Mouse (Mus musculus) embryonic facial prominence, embryonic 11.5 days (tissue): ENCODE data around the gene Otud7a. TPM values are rescaled to one million over a fixed set of nuclear protein-coding genes. Genes with fewer than 3 reads are reported as not detected.

Source experiments
- ATAC-seq: fragments of 200-750 bp; cut with Nextera tagmentation; replicated peaks from 2 replicates; pipeline ENCODE4 v1.8.0; 2017; ENCODE audit warnings: low read depth; ENCODE audit not compliant: insufficient number of reproducible peaks, low FRiP score, low TSS enrichment
- DNase-seq: peaks from one replicate; pipeline ENCODE4 v3.0.0-alpha.2; 2015; ENCODE audit warnings: low spot score
- H3K27ac ChIP-seq: fragments of 300-500 bp; sonication (generic); replicated peaks from 2 replicates; pipeline ENCODE4 v1.5.1; 2014; ENCODE audit warnings: mild to moderate bottlenecking, low read depth, low read length, control low read depth
- H3K27me3 ChIP-seq: fragments of 300-500 bp; sonication (generic); 2 replicates; pipeline ENCODE4 v1.6.1; 2014; ENCODE audit warnings: mild to moderate bottlenecking, low read length, moderate library complexity, mixed read lengths; ENCODE audit not compliant: control insufficient read depth, insufficient read depth
- H3K36me3 ChIP-seq: fragments of 300-500 bp; sonication (generic); replicated peaks from 2 replicates; pipeline ENCODE4 v1.6.1; 2014; ENCODE audit warnings: low read depth, mild to moderate bottlenecking, low read length, moderate library complexity, mixed read lengths; ENCODE audit not compliant: control insufficient read depth, insufficient read depth
- H3K4me1 ChIP-seq: fragments of 300-500 bp; sonication (generic); 2 replicates; pipeline ENCODE4 v1.6.1; 2014; ENCODE audit warnings: low read length, mixed read lengths; ENCODE audit not compliant: control insufficient read depth, insufficient read depth
- H3K4me2 ChIP-seq: fragments of 300-500 bp; sonication (generic); 2 replicates; pipeline ENCODE4 v1.6.1; 2014; ENCODE audit warnings: low read depth, mild to moderate bottlenecking, control low read depth, low read length, moderate library complexity
- H3K4me3 ChIP-seq: fragments of 300-500 bp; sonication (generic); 2 replicates; pipeline ENCODE4 v1.5.1; 2014; ENCODE audit warnings: low read depth, low read length, control low read depth
- H3K9ac ChIP-seq: fragments of 300-500 bp; sonication (generic); replicated peaks from 2 replicates; pipeline ENCODE4 v1.6.1; 2014; ENCODE audit warnings: mild to moderate bottlenecking, control low read depth, low read length
- H3K9me3 ChIP-seq: fragments of 300-500 bp; sonication (generic); replicated peaks from 2 replicates; pipeline ENCODE4 v1.6.1; 2016; ENCODE audit warnings: mild to moderate bottlenecking, low read length, inconsistent platforms, mixed read lengths; ENCODE audit not compliant: control insufficient read depth
- WGBS: fragments of 180-500 bp; shearing (Covaris S2); extraction: QIAGEN DNeasy Blood & Tissue Kit; methylation state at CpG from one replicate; pipeline ENCODE4 v1.1.7; 2014; 5-methylcytosine and 5-hydroxymethylcytosine counted together
- polyA plus RNA-seq: library from polyadenylated mRNA; unstranded; fragments of >200 nt; fragmentation: Nextera tagmentation; extraction: Ambion mirVana; gene quantifications from 2 replicates; pipeline ENCODE4 v1.2.1, GENCODE M21; 2014

Otud7a gene
- polyA plus RNA-seq, 1 experiment from 2014 or later, result 0.90 TPM

- DNase-seq (no peak), ATAC-seq (no peak)
- H3K27me3 ChIP-seq, result peaks cover 61% of the 10 kb centered on the region
- H3K4me1 ChIP-seq, result no peaks in the 10 kb centered on the region
- no peaks in the 10 kb centered on the region for H3K36me3 ChIP-seq
- no peak overlapping the region for H3K27ac ChIP-seq
- 23% methylated on average over 5 of the region's 5 CpGs for WGBS
- no peaks in the 10 kb centered on the region for H3K9me3 ChIP-seq
- H3K9ac ChIP-seq, result no peak overlapping the region
- H3K4me3 ChIP-seq, result no peak overlapping the region
- H3K4me2 ChIP-seq, result no peak overlapping the region
These were observed 315.1 kb downstream of the Otud7a start for GRCm38 (mm10) chr7:63759606-63760005.

- DNase-seq, result no peak
- WGBS, result 83% methylated on average over 3 of the region's 3 CpGs
- Histone ChIP-seq H3K4me1 (no peaks in the 10 kb centered on the region), H3K4me2 (no peak overlapping the region), H3K27me3 (peaks cover 35% of the 10 kb centered on the region), H3K27ac (no peak overlapping the region), H3K4me3 (no peak overlapping the region), H3K9ac (no peak overlapping the region), H3K9me3 (no peaks in the 10 kb centered on the region), H3K36me3 (no peaks in the 10 kb centered on the region)
- no peak for ATAC-seq
These were observed 318.0 kb downstream of the Otud7a start for GRCm38 (mm10) chr7:63762529-63762928.

- no peak overlapping the region for H3K9ac ChIP-seq
These were observed 324.0 kb downstream of the Otud7a start for GRCm38 (mm10) chr7:63768398-63769029.

GRCm38 (mm10) chr7:63773268-63773667 lies 328.7 kb downstream of the Otud7a start:
- Histone ChIP-seq H3K4me1 (no peaks in the 10 kb centered on the region), H3K9me3 (no peaks in the 10 kb centered on the region), H3K36me3 (no peaks in the 10 kb centered on the region), H3K27me3 (no peaks in the 10 kb centered on the region), H3K27ac (no peak overlapping the region), H3K4me2 (no peak overlapping the region), H3K4me3 (no peak overlapping the region), H3K9ac (no peak overlapping the region)
- ATAC-seq (no peak), DNase-seq (no peak)
- 90% methylated on average over 1 of the region's 1 CpGs for WGBS

More at GRCm38 (mm10) chr7:63768398-63769029, 324.0 kb downstream of the Otud7a start:
- Histone ChIP-seq H3K9me3 (no peaks in the 10 kb centered on the region), H3K4me1 (no peaks in the 10 kb centered on the region), H3K27ac (no peak overlapping the region), H3K4me3 (no peak overlapping the region), H3K36me3 (no peaks in the 10 kb centered on the region), H3K27me3 (no peaks in the 10 kb centered on the region), H3K4me2 (no peak overlapping the region)
- ATAC-seq, result 0 out of 2 replicates have a peak, but pooled peaks have one; percentile 56
- 53% methylated on average over 5 of the region's 5 CpGs for WGBS
- no peak for DNase-seq

GRCm38 (mm10) chr7:63774291-63774690 lies 329.7 kb downstream of the Otud7a start:
- no peaks in the 10 kb centered on the region for H3K4me1 ChIP-seq
- no peak for ATAC-seq
- no peaks in the 10 kb centered on the region for H3K9me3 ChIP-seq
- no peak for DNase-seq
- H3K4me3 ChIP-seq, result no peak overlapping the region
- 52% methylated on average over 1 of the region's 1 CpGs for whole genome bisulfite sequencing
- no peaks in the 10 kb centered on the region for H3K36me3 ChIP-seq
- H3K4me2 ChIP-seq, result no peak overlapping the region
- no peaks in the 10 kb centered on the region for H3K27me3 ChIP-seq
- no peak overlapping the region for H3K27ac ChIP-seq
- no peak overlapping the region for H3K9ac ChIP-seq

- H3K4me1 ChIP-seq, result no peaks in the 10 kb centered on the region
- H3K36me3 ChIP-seq, result no peaks in the 10 kb centered on the region
- no peaks in the 10 kb centered on the region for H3K27me3 ChIP-seq
- no peaks in the 10 kb centered on the region for H3K9me3 ChIP-seq
- DNase-seq, result no peak
- H3K4me3 ChIP-seq, result no peak overlapping the region
- no peak overlapping the region for H3K9ac ChIP-seq
- H3K4me2 ChIP-seq, result no peak overlapping the region
- ATAC-seq, result no peak
- no peak overlapping the region for H3K27ac ChIP-seq
- WGBS, result 84% methylated on average over 4 of the region's 4 CpGs
These were observed 332.8 kb downstream of the Otud7a start for GRCm38 (mm10) chr7:63777328-63777727.

GRCm38 (mm10) chr7:63780821-63781220 lies 336.3 kb downstream of the Otud7a start:
- Histone ChIP-seq H3K27me3 (no peaks in the 10 kb centered on the region), H3K4me2 (no peak overlapping the region), H3K4me1 (no peaks in the 10 kb centered on the region), H3K4me3 (no peak overlapping the region), H3K27ac (no peak overlapping the region), H3K9me3 (no peaks in the 10 kb centered on the region), H3K36me3 (no peaks in the 10 kb centered on the region), H3K9ac (no peak overlapping the region)
- ATAC-seq, result no peak
- DNase-seq, result no peak
- WGBS, result 88% methylated on average over 3 of the region's 3 CpGs

GRCm38 (mm10) chr7:63789743-63790142 lies 345.2 kb downstream of the Otud7a start:
- H3K9me3 ChIP-seq, result no peaks in the 10 kb centered on the region
- no peak overlapping the region for H3K4me3 ChIP-seq
- no peak overlapping the region for H3K27ac ChIP-seq
- no peaks in the 10 kb centered on the region for H3K4me1 ChIP-seq
- no peak overlapping the region for H3K4me2 ChIP-seq
- no peak overlapping the region for H3K9ac ChIP-seq
- ATAC-seq (no peak), DNase-seq (no peak)
- H3K36me3 ChIP-seq, result no peaks in the 10 kb centered on the region
- WGBS, result 76% methylated on average over 5 of the region's 5 CpGs
- H3K27me3 ChIP-seq, result no peaks in the 10 kb centered on the region
